Mouse (Mus musculus) liver, embryonic 14.5 days (tissue): ENCODE data around the gene AL607142.1. TPM values are rescaled to one million over a fixed set of nuclear protein-coding genes. Genes with fewer than 3 reads are reported as not detected.

ENCODE experiments used
- ATAC-seq: fragments of 200-750 bp; cut with Nextera tagmentation; 2 replicates; pipeline ENCODE4 v1.8.0; 2017; ENCODE audit warnings: moderate number of reproducible peaks, mild to moderate bottlenecking, moderate library complexity; ENCODE audit not compliant: insufficient read depth
- DNase-seq, 3 experiments: peaks; one replicate each; pipeline ENCODE4 v3.0.0-alpha.2; 2012 to 2013; ENCODE audit warnings: low read depth in 3 of 3, low spot score in 3 of 3
- H3K27ac ChIP-seq: fragments of 300-500 bp; sonication (generic); 2 replicates; pipeline ENCODE4 v1.5.1; 2014; ENCODE audit warnings: moderate library complexity, mild to moderate bottlenecking, control low read depth, inconsistent platforms
- H3K27me3 ChIP-seq: fragments of 300-500 bp; sonication (generic); 2 replicates; pipeline ENCODE4 v1.6.1; 2014; ENCODE audit warnings: mild to moderate bottlenecking, low read length, moderate library complexity; ENCODE audit not compliant: control insufficient read depth, insufficient read depth
- H3K36me3 ChIP-seq: fragments of 300-500 bp; sonication (generic); replicated peaks from 2 replicates; pipeline ENCODE4 v1.6.1; 2014; ENCODE audit warnings: low read depth; ENCODE audit not compliant: control insufficient read depth, insufficient read depth
- H3K4me1 ChIP-seq, 2 experiments: fragments of 200-500 bp in 1 of 2; fragments of 300-500 bp in 1 of 2; sonication (generic) in 1 of 2; replicated peaks; 2 replicates each; pipeline ENCODE4 v1.6.1; 2012 to 2014; ENCODE audit warnings: antibody characterized with exemption in 1 of 2, inconsistent platforms in 1 of 2, low read length in 1 of 2; ENCODE audit not compliant: control insufficient read depth in 2 of 2, insufficient read depth in 2 of 2
- H3K4me2 ChIP-seq: fragments of 300-500 bp; sonication (generic); 2 replicates; pipeline ENCODE4 v1.6.1; 2014; ENCODE audit warnings: low read depth, mild to moderate bottlenecking, control low read depth, moderate library complexity
- H3K4me3 ChIP-seq, 2 experiments: fragments of 200-500 bp in 1 of 2; fragments of 300-500 bp in 1 of 2; sonication (generic) in 1 of 2; 2 replicates each; pipeline ENCODE4 v1.5.1; 2012 to 2014; ENCODE audit warnings: low read depth in 2 of 2, low read length in 2 of 2, mild to moderate bottlenecking in 2 of 2, control low read depth in 1 of 2, inconsistent platforms in 1 of 2, moderate library complexity in 1 of 2; ENCODE audit not compliant: insufficient read depth in 1 of 2
- H3K9ac ChIP-seq: fragments of 300-500 bp; sonication (generic); replicated peaks from 2 replicates; pipeline ENCODE4 v1.6.1; 2014; ENCODE audit warnings: mild to moderate bottlenecking, control low read depth, moderate library complexity
- H3K9me3 ChIP-seq: fragments of 300-500 bp; sonication (generic); 2 replicates; pipeline ENCODE4 v1.6.1; 2016; ENCODE audit warnings: low read length, mixed read lengths; ENCODE audit not compliant: control insufficient read depth
- CTCF ChIP-seq: IDR thresholded peaks from 2 replicates; pipeline ENCODE4 v1.5.1; 2016; ENCODE audit warnings: antibody characterized with exemption, low read depth, control low read depth
- EP300 ChIP-seq: IDR thresholded peaks from 2 replicates; pipeline ENCODE4 v1.6.1; 2016; ENCODE audit warnings: antibody characterized with exemption, low read depth
- WGBS: fragments of 180-500 bp; shearing (Covaris S2); extraction: QIAGEN DNeasy Blood & Tissue Kit; methylation state at CpG from one replicate; pipeline ENCODE4 v1.1.7; 2014; ENCODE audit not compliant: insufficient replicate concordance; 5-methylcytosine and 5-hydroxymethylcytosine counted together
- polyA plus RNA-seq, 2 experiments: library from polyadenylated mRNA; depleted of rRNA in 1 of 2; stranded (reverse) in 1 of 2; unstranded in 1 of 2; fragments of >200 nt; fragmentation: Nextera tagmentation in 1 of 2; extraction: Ambion mirVana in 1 of 2; gene quantifications; 2 replicates each; pipeline versions ENCODE4 v1.2.1 to v1.2.3; 2012 to 2014

The AL607142.1 gene
- polyA plus RNA-seq, 2 experiments, result not detected

DNA sequence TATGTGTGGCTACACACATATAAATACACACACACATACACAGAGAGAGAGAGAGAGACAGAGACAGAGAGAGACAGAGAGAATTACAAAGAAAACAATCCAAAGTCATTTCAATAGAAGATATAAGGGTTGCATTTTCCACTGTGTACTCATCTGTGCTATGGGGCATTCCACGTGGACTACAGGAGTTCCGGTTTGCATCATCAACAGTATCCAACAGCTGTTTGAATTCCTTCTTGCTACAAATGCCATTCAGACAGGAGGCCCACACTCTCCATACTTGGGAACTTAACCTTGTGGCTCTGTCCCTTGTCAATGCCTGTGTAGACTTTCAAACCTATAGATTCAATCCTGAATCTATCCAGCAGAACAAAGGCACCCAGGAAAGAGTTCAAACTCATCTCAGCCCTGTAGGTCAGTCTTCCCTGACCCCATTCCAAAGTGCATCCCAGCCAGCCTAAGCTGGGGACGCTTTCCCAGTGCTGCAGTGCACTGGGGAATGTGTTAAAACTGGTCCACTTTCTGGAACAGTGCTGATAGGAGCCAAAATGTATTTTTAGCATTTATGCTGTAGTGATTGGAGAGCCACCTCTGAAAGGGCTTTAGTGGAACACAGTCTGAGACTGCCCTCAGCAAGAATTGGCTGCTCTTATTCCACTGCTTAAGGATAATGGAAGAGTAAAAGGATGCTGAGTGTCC lies 4.2 kb downstream of the AL607142.1 start:
- Histone ChIP-seq H3K4me3 (no peak overlapping the region), H3K36me3 (no peaks in the 10 kb centered on the region), H3K4me2 (no peak overlapping the region), H3K27me3 (no peaks in the 10 kb centered on the region), H3K27ac (no peak overlapping the region), H3K9me3 (no peaks in the 10 kb centered on the region), H3K4me1 (no peaks in the 10 kb centered on the region), H3K9ac (no peak overlapping the region)
- TF ChIP-seq CTCF (no peak), EP300 (no peak)
- ATAC-seq (no peak), DNase-seq (no peak)
- WGBS, result 62% methylated on average over 3 of the region's 3 CpGs

DNA sequence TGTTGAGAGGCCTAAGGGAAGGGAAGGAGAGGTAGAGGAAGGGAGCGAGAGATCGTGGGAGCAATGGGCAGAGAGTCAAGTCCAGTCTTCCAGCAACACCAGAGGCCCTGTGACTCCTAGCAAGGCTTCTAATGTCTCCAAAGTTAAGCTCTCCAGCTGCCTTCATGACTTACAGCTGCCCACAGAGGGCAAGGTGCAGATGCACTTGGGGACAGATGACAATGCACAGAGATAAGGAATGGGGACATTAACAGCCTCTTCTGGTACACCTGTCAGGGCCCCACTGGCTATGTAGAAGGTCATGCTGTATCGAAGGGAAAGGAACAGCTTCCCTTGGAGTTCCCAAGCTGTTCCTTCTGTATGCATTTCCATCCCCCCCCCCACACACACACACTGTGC lies 4.8 kb downstream of the AL607142.1 start:
- Histone ChIP-seq H3K4me2 (no peak overlapping the region), H3K4me1 (no peaks in the 10 kb centered on the region), H3K36me3 (no peaks in the 10 kb centered on the region), H3K9me3 (no peaks in the 10 kb centered on the region), H3K4me3 (no peak overlapping the region), H3K9ac (no peak overlapping the region), H3K27me3 (no peaks in the 10 kb centered on the region), H3K27ac (no peak overlapping the region)
- WGBS, result 66% methylated on average over 3 of the region's 3 CpGs
- TF ChIP-seq EP300, result no peak
- no peak for TF ChIP-seq CTCF
- DNase-seq (no peak), ATAC-seq (no peak)

DNA sequence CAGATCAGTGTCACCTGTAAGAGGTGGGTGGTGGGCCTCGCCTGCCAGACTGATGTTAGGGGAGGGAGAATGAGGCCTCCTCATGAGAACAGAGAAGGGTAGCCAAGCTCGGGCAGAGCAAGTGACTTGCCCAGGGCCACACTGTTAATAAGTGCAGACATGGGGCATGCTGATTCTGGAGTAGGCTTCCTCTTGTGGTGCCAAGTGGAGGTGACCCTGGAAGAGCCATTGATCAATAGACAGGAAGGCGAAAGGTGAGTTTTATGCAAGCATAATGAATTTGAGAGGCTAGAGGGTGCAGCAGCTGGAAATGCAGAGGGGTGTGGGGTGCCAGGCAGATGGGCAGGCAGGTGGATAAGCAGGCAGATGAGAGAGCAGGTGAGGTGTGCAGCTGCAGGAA lies 6.6 kb downstream of the AL607142.1 start:
- Histone ChIP-seq H3K27me3 (no peaks in the 10 kb centered on the region), H3K9me3 (no peaks in the 10 kb centered on the region), H3K9ac (no peak overlapping the region), H3K4me1 (no peaks in the 10 kb centered on the region), H3K4me2 (no peak overlapping the region), H3K36me3 (no peaks in the 10 kb centered on the region), H3K27ac (no peak overlapping the region), H3K4me3 (no peak overlapping the region)
- 40% methylated on average over 3 of the region's 3 CpGs for WGBS
- TF ChIP-seq CTCF (no peak), EP300 (no peak)
- DNase-seq, result no peak
- ATAC-seq, result no peak

DNA sequence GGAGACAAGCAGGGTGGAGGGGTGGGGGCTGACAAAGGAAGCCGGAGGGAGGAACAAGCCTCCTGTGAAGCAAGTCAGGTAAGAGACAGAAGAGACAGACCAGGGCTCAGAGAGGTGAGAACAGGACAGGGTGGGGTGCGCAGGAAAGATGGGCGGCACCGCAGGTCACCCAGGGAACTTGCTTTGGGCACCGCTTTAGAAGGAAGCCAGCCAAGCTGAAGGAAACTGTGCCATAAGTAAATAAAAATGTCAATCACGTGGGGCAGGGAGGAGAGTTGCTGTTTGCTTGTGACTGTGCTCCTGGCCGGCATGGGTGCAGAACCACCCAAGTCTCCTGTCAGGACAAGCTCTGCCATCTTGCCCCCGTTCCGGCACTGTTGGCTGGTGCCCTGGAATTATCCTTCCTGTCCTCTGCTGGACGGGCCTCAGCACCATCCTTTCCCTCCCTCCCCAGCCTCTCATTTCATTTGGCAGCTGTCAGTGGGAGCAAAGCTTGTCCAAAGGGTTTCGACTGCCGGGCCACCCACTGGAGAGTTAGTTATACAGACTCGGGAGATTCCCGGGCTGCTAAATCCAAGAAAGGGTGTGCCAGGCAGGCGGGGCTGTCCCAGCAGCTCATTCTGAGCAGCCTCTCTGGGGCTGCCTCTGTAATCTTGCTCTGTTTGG lies 7.2 kb downstream of the AL607142.1 start:
- Histone ChIP-seq H3K4me2 (no peak overlapping the region), H3K27ac (no peak overlapping the region), H3K9ac (no peak overlapping the region), H3K36me3 (no peaks in the 10 kb centered on the region), H3K4me1 (no peaks in the 10 kb centered on the region), H3K27me3 (no peaks in the 10 kb centered on the region), H3K4me3 (no peak overlapping the region), H3K9me3 (no peaks in the 10 kb centered on the region)
- WGBS, result 59% methylated on average over 15 of the region's 15 CpGs
- TF ChIP-seq EP300 (no peak), CTCF (no peak)
- ATAC-seq, result no peak
- DNase-seq, result no peak

DNA sequence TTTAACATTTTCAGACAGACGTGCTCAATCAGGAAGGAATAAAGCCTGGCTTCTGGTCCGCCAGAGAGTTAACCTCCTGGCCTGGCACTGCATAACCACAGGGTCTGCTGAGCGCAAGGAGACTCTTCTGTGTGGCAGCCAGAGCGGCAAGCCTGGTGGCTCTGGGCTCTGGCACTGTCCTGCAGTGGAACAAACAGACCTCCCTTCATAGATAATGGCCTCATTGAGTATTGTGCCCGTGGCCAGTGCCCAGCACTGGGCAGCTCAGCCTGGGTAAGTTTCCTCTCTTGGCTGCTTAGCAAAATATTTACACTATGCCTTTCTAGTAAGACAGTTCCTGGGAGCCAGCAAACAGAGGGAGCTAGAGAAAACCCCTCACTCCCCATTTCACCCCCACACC lies 9.3 kb downstream of the AL607142.1 start:
- DNase-seq (no peak), ATAC-seq (no peak)
- WGBS, result 49% methylated on average over 5 of the region's 5 CpGs
- no peaks in the 10 kb centered on the region for H3K36me3 ChIP-seq
- H3K9me3 ChIP-seq, result no peaks in the 10 kb centered on the region
- TF ChIP-seq CTCF (no peak), EP300 (no peak)
- no peak overlapping the region for H3K4me3 ChIP-seq
- H3K4me1 ChIP-seq, result no peaks in the 10 kb centered on the region
- H3K9ac ChIP-seq, result no peak overlapping the region
- H3K27ac ChIP-seq, result no peak overlapping the region
- H3K27me3 ChIP-seq, result no peaks in the 10 kb centered on the region
- no peak overlapping the region for H3K4me2 ChIP-seq
